Mouse (Mus musculus): ENCODE measurements around the gene Josd1. TPM values are rescaled to one million over a fixed set of nuclear protein-coding genes. Genes with fewer than 3 reads are reported as not detected.
A peak's percentile ranks its signal among the peaks of the same experiment; 100 is the strongest.

The Josd1 gene
- total and polyA plus RNA-seq, 2 experiments from 2014 or later = 20.2 to 54.1 TPM

- H3K9ac ChIP-seq = peak overlapping the region; percentile 71
- H3K9me3 ChIP-seq (ENCODE audit: low read length) = no peaks in the 10 kb centered on the region
- peak overlapping the region; percentile 79 for H3K27ac ChIP-seq (ENCODE audit: low read depth, low read length)
- no peaks in the 10 kb centered on the region for H3K36me3 ChIP-seq (ENCODE audit: insufficient read depth)
- peaks cover 36% of the 10 kb centered on the region for H3K4me1 ChIP-seq (ENCODE audit: insufficient read depth)
- H3K4me3 ChIP-seq (ENCODE audit: low read depth, low read length) = peak overlapping the region; percentile 71
- ATAC-seq (no peak), DNase-seq (peak; percentile 47)
- TF ChIP-seq CTCF (IDR thresholded peaks at IDR 0.05; ENCODE audit: low read depth) = no peak
- WGBS = under 1% methylated on average over 33 of the region's 33 CpGs
- H3K27me3 ChIP-seq (ENCODE audit: insufficient read depth, low read length) = no peaks in the 10 kb centered on the region
- H3K4me2 ChIP-seq (ENCODE audit: low read depth) = peak overlapping the region; percentile 70
Measured at GRCm38 (mm10) chr15:79687175-79687574, 544 bp downstream of the Josd1 start.

- no peaks in the 10 kb centered on the region for H3K36me3 ChIP-seq (ENCODE audit: insufficient read depth)
- DNase-seq (no peak), ATAC-seq (no peak)
- H3K9me3 ChIP-seq (ENCODE audit: low read length) = no peaks in the 10 kb centered on the region
- no peak for TF ChIP-seq CTCF (IDR thresholded peaks at IDR 0.05; ENCODE audit: low read depth)
- WGBS = 12% methylated on average over 15 of the region's 15 CpGs
- H3K9ac ChIP-seq = peak overlapping the region; percentile 71
- peaks cover 31% of the 10 kb centered on the region for H3K4me1 ChIP-seq (ENCODE audit: insufficient read depth)
- peak overlapping the region; percentile 70 for H3K4me2 ChIP-seq (ENCODE audit: low read depth)
- H3K4me3 ChIP-seq (ENCODE audit: low read depth, low read length) = peak overlapping the region; percentile 71
- H3K27me3 ChIP-seq (ENCODE audit: insufficient read depth, low read length) = no peaks in the 10 kb centered on the region
- no peak overlapping the region for H3K27ac ChIP-seq (ENCODE audit: low read depth, low read length)
Measured at GRCm38 (mm10) chr15:79686046-79686869, 1.5 kb downstream of the Josd1 start.

- no peak for TF ChIP-seq CTCF (IDR thresholded peaks at IDR 0.05; ENCODE audit: low read depth)
- ATAC-seq (no peak), DNase-seq (no peak)
- no peaks in the 10 kb centered on the region for H3K27me3 ChIP-seq (ENCODE audit: insufficient read depth, low read length)
- no peaks in the 10 kb centered on the region for H3K9me3 ChIP-seq (ENCODE audit: low read length)
- no peaks in the 10 kb centered on the region for H3K36me3 ChIP-seq (ENCODE audit: insufficient read depth)
- H3K4me1 ChIP-seq (ENCODE audit: insufficient read depth) = peaks cover 31% of the 10 kb centered on the region
- peak overlapping the region; percentile 71 for H3K4me3 ChIP-seq (ENCODE audit: low read depth, low read length)
- peak overlapping the region; percentile 70 for H3K4me2 ChIP-seq (ENCODE audit: low read depth)
- H3K9ac ChIP-seq = peak overlapping the region; percentile 71
- no peak overlapping the region for H3K27ac ChIP-seq (ENCODE audit: low read depth, low read length)
- 38% methylated on average over 6 of the region's 6 CpGs for WGBS
Measured at GRCm38 (mm10) chr15:79685141-79685641, 2.5 kb downstream of the Josd1 start.

- Histone ChIP-seq H3K27ac (ENCODE audit: low read depth, low read length) (no peak overlapping the region), H3K4me3 (ENCODE audit: low read depth, low read length) (peak overlapping the region; percentile 71), H3K4me2 (ENCODE audit: low read depth) (peak overlapping the region; percentile 70), H3K27me3 (ENCODE audit: insufficient read depth, low read length) (no peaks in the 10 kb centered on the region), H3K36me3 (ENCODE audit: insufficient read depth) (no peaks in the 10 kb centered on the region), H3K4me1 (ENCODE audit: insufficient read depth) (peaks cover 31% of the 10 kb centered on the region), H3K9ac (peak overlapping the region; percentile 71), H3K9me3 (ENCODE audit: low read length) (no peaks in the 10 kb centered on the region)
- no peak for DNase-seq
- ATAC-seq = no peak
- TF ChIP-seq CTCF (IDR thresholded peaks at IDR 0.05; ENCODE audit: low read depth) = no peak
- WGBS = 52% methylated on average over 6 of the region's 6 CpGs
Measured at GRCm38 (mm10) chr15:79684616-79685015, 3.1 kb downstream of the Josd1 start.

GRCm38 (mm10) chr15:79683707-79684465 lies 3.8 kb downstream of the Josd1 start:
- Histone ChIP-seq H3K4me3 (ENCODE audit: low read depth, low read length) (peak overlapping the region; percentile 71), H3K9me3 (ENCODE audit: low read length) (no peaks in the 10 kb centered on the region), H3K4me1 (ENCODE audit: insufficient read depth) (peaks cover 31% of the 10 kb centered on the region), H3K27ac (ENCODE audit: low read depth, low read length) (no peak overlapping the region), H3K4me2 (ENCODE audit: low read depth) (peak overlapping the region; percentile 70), H3K9ac (peak overlapping the region; percentile 71), H3K27me3 (ENCODE audit: insufficient read depth, low read length) (no peaks in the 10 kb centered on the region), H3K36me3 (ENCODE audit: insufficient read depth) (no peaks in the 10 kb centered on the region)
- DNase-seq = no peak
- WGBS = 68% methylated on average over 19 of the region's 19 CpGs
- no peak for ATAC-seq
- no peak for TF ChIP-seq CTCF (IDR thresholded peaks at IDR 0.05; ENCODE audit: low read depth)

GRCm38 (mm10) chr15:79683146-79683545 lies 4.6 kb downstream of the Josd1 start:
- H3K9me3 ChIP-seq (ENCODE audit: low read length) = no peaks in the 10 kb centered on the region
- TF ChIP-seq CTCF (IDR thresholded peaks at IDR 0.05; ENCODE audit: low read depth) = no peak
- no peaks in the 10 kb centered on the region for H3K27me3 ChIP-seq (ENCODE audit: insufficient read depth, low read length)
- no peaks in the 10 kb centered on the region for H3K36me3 ChIP-seq (ENCODE audit: insufficient read depth)
- H3K4me2 ChIP-seq (ENCODE audit: low read depth) = peak overlapping the region; percentile 70
- WGBS = 86% methylated on average over 6 of the region's 6 CpGs
- ATAC-seq (no peak), DNase-seq (no peak)
- H3K4me1 ChIP-seq (ENCODE audit: insufficient read depth) = peaks cover 31% of the 10 kb centered on the region
- no peak overlapping the region for H3K4me3 ChIP-seq (ENCODE audit: low read depth, low read length)
- no peak overlapping the region for H3K9ac ChIP-seq
- H3K27ac ChIP-seq (ENCODE audit: low read depth, low read length) = no peak overlapping the region
